Mouse (Mus musculus): ENCODE data around the gene Zc3hav1.

- TF ChIP-seq CTCF (IDR thresholded peaks at IDR 0.05; ENCODE audit: extremely low read depth, insufficient read length, insufficient replicate concordance, low read depth, low read length): no peak
- no peak for TF ChIP-seq POLR2A (IDR thresholded peaks at IDR 0.05; ENCODE audit: low read depth, low read length)
Measured at GRCm38 (mm10) chr6:38257506-38257905, 96.9 kb downstream of the Zc3hav1 start.

All from small intestine, adult 2 months (tissue).